Mouse (Mus musculus): ENCODE measurements around the gene Jup. TPM values are rescaled to one million over a fixed set of nuclear protein-coding genes. Genes with fewer than 3 reads are reported as not detected.

The Jup gene
- polyA plus RNA-seq, 1 experiment from 2014 or later, result 69.2 TPM

GRCm38 (mm10) chr11:100423836-100424235 lies 26.3 kb upstream of the Jup start:
- Histone ChIP-seq H3K9ac (replicated peaks) (no peak overlapping the region), H3K27me3 (no peaks in the 10 kb centered on the region), H3K36me3 (no peaks in the 10 kb centered on the region; the same call in 1 of the 2 replicates), H3K4me2 (replicated peaks) (no peak overlapping the region), H3K4me1 (replicated peaks) (peaks cover 5% of the 10 kb centered on the region), H3K4me3 (replicated peaks) (no peak overlapping the region), H3K9me3 (no peaks in the 10 kb centered on the region), H3K27ac (no peak overlapping the region)
- ATAC-seq, result no peak
- 88% methylated on average over 7 of the region's 7 CpGs for WGBS

- Histone ChIP-seq H3K9ac (replicated peaks) (no peak overlapping the region), H3K4me2 (replicated peaks) (no peak overlapping the region), H3K27me3 (peaks cover 9% of the 10 kb centered on the region), H3K27ac (no peak overlapping the region), H3K9me3 (no peaks in the 10 kb centered on the region), H3K36me3 (no peaks in the 10 kb centered on the region), H3K4me1 (replicated peaks) (peaks cover 5% of the 10 kb centered on the region), H3K4me3 (replicated peaks) (no peak overlapping the region)
- ATAC-seq, result no peak
- WGBS, result 43% methylated on average over 8 of the region's 8 CpGs
These were observed 24.0 kb upstream of the Jup start for GRCm38 (mm10) chr11:100421537-100421936.

- WGBS, result under 1% methylated on average over 28 of the region's 31 CpGs
- Histone ChIP-seq H3K4me2 (replicated peaks) (peak within 1 kb of the TSS; percentile 64), H3K9ac (replicated peaks) (peak within 1 kb of the TSS; percentile 75)
These were observed 17.6 kb upstream of the Jup start, which contains the start of gene Fkbp10 for GRCm38 (mm10) chr11:100414914-100415822. TSS of gene Fkbp10 (plus strand) at chr11:100415697.

GRCm38 (mm10) chr11:100414021-100414913 lies 16.7 kb upstream of the Jup start, which contains the start of gene P3h4:
TSS of gene P3h4 (minus strand) at chr11:100414836.
- Histone ChIP-seq H3K9ac (replicated peaks) (peak within 1 kb of the TSS; percentile 75), H3K27me3 (peaks cover 37% of the 10 kb centered on the region), H3K27ac (peak within 1 kb of the TSS; percentile 74), H3K9me3 (no peaks in the 10 kb centered on the region), H3K4me2 (replicated peaks) (peak within 1 kb of the TSS; percentile 64), H3K4me1 (replicated peaks) (peaks cover 33% of the 10 kb centered on the region), H3K4me3 (replicated peaks) (peak within 1 kb of the TSS; percentile 62), H3K36me3 (0 out of 2 replicates have a peak, but pooled peaks cover 1% of the 10 kb centered on the region)
- ATAC-seq, result peak; percentile 95
- under 1% methylated on average over 87 of the region's 93 CpGs for WGBS

More at GRCm38 (mm10) chr11:100414914-100415822, 17.6 kb upstream of the Jup start, which contains the start of gene Fkbp10:
- peak; percentile 44 for ATAC-seq
- Histone ChIP-seq H3K27me3 (peaks cover 37% of the 10 kb centered on the region), H3K9me3 (no peaks in the 10 kb centered on the region), H3K27ac (peak within 1 kb of the TSS; percentile 74), H3K36me3 (no peaks in the 10 kb centered on the region), H3K4me1 (replicated peaks) (peaks cover 33% of the 10 kb centered on the region), H3K4me3 (replicated peaks) (peak within 1 kb of the TSS; percentile 62)

GRCm38 (mm10) chr11:100413541-100413940 lies 16.0 kb upstream of the Jup start:
- WGBS, result 77% methylated on average over 11 of the region's 11 CpGs
- peak overlapping the region; percentile 75 for H3K9ac ChIP-seq (replicated peaks)

GRCm38 (mm10) chr11:100411736-100412135 lies 14.2 kb upstream of the Jup start:
- no peak for ATAC-seq
- no peak overlapping the region for H3K4me3 ChIP-seq (replicated peaks)
- peaks cover 33% of the 10 kb centered on the region for H3K4me1 ChIP-seq (replicated peaks)
- no peaks in the 10 kb centered on the region for H3K9me3 ChIP-seq
- no peak overlapping the region for H3K27ac ChIP-seq
- peaks cover 30% of the 10 kb centered on the region for H3K27me3 ChIP-seq
- WGBS, result 87% methylated on average over 11 of the region's 11 CpGs
- no peak overlapping the region for H3K4me2 ChIP-seq (replicated peaks)
- H3K36me3 ChIP-seq, result 0 out of 2 replicates have a peak, but pooled peaks cover 7% of the 10 kb centered on the region
- no peak overlapping the region for H3K9ac ChIP-seq (replicated peaks)

More at GRCm38 (mm10) chr11:100413541-100413940, 16.0 kb upstream of the Jup start:
- ATAC-seq, result no peak
- peaks cover 33% of the 10 kb centered on the region for H3K4me1 ChIP-seq (replicated peaks)
- no peak overlapping the region for H3K27ac ChIP-seq
- peak overlapping the region; percentile 64 for H3K4me2 ChIP-seq (replicated peaks)
- no peaks in the 10 kb centered on the region for H3K9me3 ChIP-seq
- H3K36me3 ChIP-seq, result 0 out of 2 replicates have a peak, but pooled peaks cover 7% of the 10 kb centered on the region
- H3K27me3 ChIP-seq, result peaks cover 37% of the 10 kb centered on the region
- H3K4me3 ChIP-seq (replicated peaks), result peak overlapping the region; percentile 62

- 93% methylated on average over 3 of the region's 3 CpGs for WGBS
- Histone ChIP-seq H3K9me3 (no peaks in the 10 kb centered on the region), H3K27ac (no peak overlapping the region), H3K36me3 (0 out of 2 replicates have a peak, but pooled peaks cover 7% of the 10 kb centered on the region), H3K4me1 (replicated peaks) (peaks cover 24% of the 10 kb centered on the region; the same call in 1 of the 2 replicates), H3K4me3 (replicated peaks) (no peak overlapping the region), H3K27me3 (peaks cover 11% of the 10 kb centered on the region; the same call in 1 of the 2 replicates), H3K9ac (replicated peaks) (no peak overlapping the region), H3K4me2 (replicated peaks) (no peak overlapping the region)
- no peak for ATAC-seq
These were observed 12.1 kb upstream of the Jup start for GRCm38 (mm10) chr11:100409686-100410085.

GRCm38 (mm10) chr11:100408835-100409462 lies 11.4 kb upstream of the Jup start:
- ATAC-seq, result no peak
- Histone ChIP-seq H3K27me3 (peaks cover 10% of the 10 kb centered on the region; the same call in 1 of the 2 replicates), H3K27ac (no peak overlapping the region), H3K4me2 (replicated peaks) (no peak overlapping the region), H3K4me3 (replicated peaks) (no peak overlapping the region), H3K36me3 (0 out of 2 replicates have a peak, but pooled peaks cover 7% of the 10 kb centered on the region), H3K4me1 (replicated peaks) (peaks cover 22% of the 10 kb centered on the region; the same call in 1 of the 2 replicates), H3K9me3 (no peaks in the 10 kb centered on the region), H3K9ac (replicated peaks) (no peak overlapping the region)
- 88% methylated on average over 12 of the region's 12 CpGs for WGBS

GRCm38 (mm10) chr11:100408076-100408834 lies 10.7 kb upstream of the Jup start:
- ATAC-seq, result no peak

GRCm38 (mm10) chr11:100406995-100407705 lies 9.6 kb upstream of the Jup start:
- Histone ChIP-seq H3K9ac (replicated peaks) (no peak overlapping the region), H3K4me2 (replicated peaks) (no peak overlapping the region), H3K4me1 (replicated peaks) (peaks cover 10% of the 10 kb centered on the region), H3K4me3 (replicated peaks) (no peak overlapping the region), H3K27ac (no peak overlapping the region), H3K27me3 (no peaks in the 10 kb centered on the region), H3K9me3 (no peaks in the 10 kb centered on the region), H3K36me3 (0 out of 2 replicates have a peak, but pooled peaks cover 7% of the 10 kb centered on the region)
- 88% methylated on average over 5 of the region's 5 CpGs for WGBS
- no peak for ATAC-seq

More at GRCm38 (mm10) chr11:100408076-100408834, 10.7 kb upstream of the Jup start:
- Histone ChIP-seq H3K9me3 (no peaks in the 10 kb centered on the region), H3K27ac (no peak overlapping the region), H3K4me1 (replicated peaks) (peaks cover 19% of the 10 kb centered on the region; the same call in 1 of the 2 replicates), H3K4me3 (replicated peaks) (no peak overlapping the region), H3K27me3 (0 out of 2 replicates have a peak, but pooled peaks cover 3% of the 10 kb centered on the region), H3K4me2 (replicated peaks) (no peak overlapping the region), H3K9ac (replicated peaks) (no peak overlapping the region), H3K36me3 (0 out of 2 replicates have a peak, but pooled peaks cover 7% of the 10 kb centered on the region)
- WGBS, result 49% methylated on average over 10 of the region's 10 CpGs
